Mouse (Mus musculus): ENCODE measurements around the gene Pbp2.
A peak's percentile ranks its signal among the peaks of the same experiment; 100 is the strongest.

The Pbp2 gene

GRCm38 (mm10) chr6:135300469-135300868 lies 9.7 kb downstream of the Pbp2 start:
- no peak for DNase-seq (ENCODE audit: low read depth)

GRCm38 (mm10) chr6:135299024-135299550 lies 11.1 kb downstream of the Pbp2 start:
- no peak for DNase-seq (ENCODE audit: low read depth)

GRCm38 (mm10) chr6:135297570-135297969 lies 12.6 kb downstream of the Pbp2 start:
- no peak for DNase-seq (ENCODE audit: low read depth)

- DNase-seq (ENCODE audit: low read depth) = peak; percentile 68
Observed at GRCm38 (mm10) chr6:135296267-135296666, 13.9 kb downstream of the Pbp2 start.

- DNase-seq (ENCODE audit: low read depth) = no peak
Observed at GRCm38 (mm10) chr6:135295082-135295861, 14.9 kb downstream of the Pbp2 start.

GRCm38 (mm10) chr6:135294150-135294549 lies 16.1 kb downstream of the Pbp2 start:
- DNase-seq (ENCODE audit: low read depth) = no peak

- no peak for DNase-seq (ENCODE audit: low read depth)
Observed at GRCm38 (mm10) chr6:135292391-135292790, 17.8 kb downstream of the Pbp2 start.

GRCm38 (mm10) chr6:135279856-135280255 lies 30.3 kb downstream of the Pbp2 start:
- no peak for DNase-seq (ENCODE audit: low read depth)

GRCm38 (mm10) chr6:135279286-135279685 lies 30.9 kb downstream of the Pbp2 start:
- no peak for DNase-seq (ENCODE audit: low read depth)

GRCm38 (mm10) chr6:135278302-135278701 lies 31.9 kb downstream of the Pbp2 start:
- no peak for DNase-seq (ENCODE audit: low read depth)

- no peak for DNase-seq (ENCODE audit: low read depth)
Observed at GRCm38 (mm10) chr6:135276474-135277295, 33.5 kb downstream of the Pbp2 start.

- no peak for DNase-seq (ENCODE audit: low read depth)
Observed at GRCm38 (mm10) chr6:135275231-135275630, 35.0 kb downstream of the Pbp2 start.

GRCm38 (mm10) chr6:135273066-135273465 lies 37.1 kb downstream of the Pbp2 start:
- no peak for DNase-seq (ENCODE audit: low read depth)

- no peak for DNase-seq (ENCODE audit: low read depth)
Observed at GRCm38 (mm10) chr6:135271761-135272160, 38.4 kb downstream of the Pbp2 start.

- DNase-seq (ENCODE audit: low read depth) = no peak
Observed at GRCm38 (mm10) chr6:135269626-135270025, 40.6 kb downstream of the Pbp2 start.

GRCm38 (mm10) chr6:135268392-135268791 lies 41.8 kb downstream of the Pbp2 start:
- DNase-seq (ENCODE audit: low read depth) = no peak

GRCm38 (mm10) chr6:135267221-135267620 lies 43.0 kb downstream of the Pbp2 start:
- DNase-seq (ENCODE audit: low read depth) = no peak

GRCm38 (mm10) chr6:135266056-135266455 lies 44.1 kb downstream of the Pbp2 start:
- no peak for DNase-seq (ENCODE audit: low read depth)

- DNase-seq (ENCODE audit: low read depth) = no peak
Observed at GRCm38 (mm10) chr6:135264136-135264535, 46.1 kb downstream of the Pbp2 start.

- no peak for DNase-seq (ENCODE audit: low read depth)
Observed at GRCm38 (mm10) chr6:135262565-135262964, 47.6 kb downstream of the Pbp2 start.

- no peak for DNase-seq (ENCODE audit: low read depth)
Observed at GRCm38 (mm10) chr6:135261124-135261523, 49.1 kb downstream of the Pbp2 start.

GRCm38 (mm10) chr6:135260435-135260834 lies 49.8 kb downstream of the Pbp2 start:
- no peak for DNase-seq (ENCODE audit: low read depth)

All from c-Kit-positive CD71-negative TER-119-negative erythroid progenitor cells, embryonic 14.5 days (primary cell).